Mouse (Mus musculus): ENCODE measurements around the gene Cd55b. TPM values are rescaled to one million over a fixed set of nuclear protein-coding genes. Genes with fewer than 3 reads are reported as not detected.

Cd55b gene
- total RNA-seq, 2 experiments from 2014 or later: not detected

- intact Hi-C loops (cut with DNase I): no loop called here
- no peak for DNase-seq (ENCODE audit: low spot score in 2 of 2)
Measured at GRCm38 (mm10) chr1:130371291-130371690, 51.5 kb downstream of the Cd55b start.

GRCm38 (mm10) chr1:130350077-130350635 is 72.7 kb downstream of the Cd55b start:
- DNase-seq (ENCODE audit: low spot score in 2 of 2): peak in 1 of 2 experiments; percentile 7
- intact Hi-C loops (cut with DNase I): loop anchor here (10.0 kb wide), 1 partner anchor 1485 kb away; no protein-coding TSS in a partner anchor

GRCm38 (mm10) chr1:130342429-130342828 is 80.4 kb downstream of the Cd55b start:
- intact Hi-C loops (cut with DNase I): no loop called here
- no peak for DNase-seq (ENCODE audit: low spot score in 2 of 2)

Other genes with a start within 250 kb of the Cd55b start
- gene Cd55, start 39.7 kb upstream of the Cd55b start, total RNA-seq (2021): 1 to 10 TPM; 5.2 to 5.5 TPM
- not detected for gene Zp3r, start 206.6 kb upstream of the Cd55b start, total RNA-seq (2021)
- not detected for gene C4bp, start 238.6 kb upstream of the Cd55b start, total RNA-seq (2021)